Mouse (Mus musculus) ovary, adult 18-20 months (tissue): ENCODE results near the gene Rdh16.
"Not testable (repeated sequence)": the region's sequence is repeated elsewhere in the genome, so short reads cannot be mapped to it uniquely, and the experiment has no call there.

Experiments
- DNase-seq: peaks from one replicate; pipeline ENCODE4 v3.0.0; 2022; ENCODE audit warnings: low spot score, mixed read lengths

Rdh16 gene

DNA sequence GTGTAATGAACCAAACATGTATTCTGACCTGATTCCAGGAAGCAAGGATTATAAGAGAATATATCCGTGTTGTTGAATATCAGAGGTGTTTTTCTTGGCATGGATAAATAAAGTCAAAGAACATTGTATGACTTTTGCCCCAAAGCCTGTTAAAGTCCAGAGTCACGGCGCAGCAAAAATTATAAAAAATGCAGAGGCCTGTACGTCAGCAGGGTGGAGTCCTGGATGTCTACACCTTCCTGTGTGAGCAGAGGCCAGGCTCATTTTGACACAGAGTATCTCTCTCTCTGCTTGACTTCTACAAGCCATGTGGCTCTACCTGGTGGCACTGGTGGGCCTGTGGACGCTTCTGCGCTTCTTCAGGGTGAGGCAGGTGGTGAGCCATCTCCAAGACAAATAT is at the start of gene Rdh16:
Rdh16 (plus strand) TSS at position 262 of the 400 bp plus-strand sequence.
- no peak for DNase-seq

DNA sequence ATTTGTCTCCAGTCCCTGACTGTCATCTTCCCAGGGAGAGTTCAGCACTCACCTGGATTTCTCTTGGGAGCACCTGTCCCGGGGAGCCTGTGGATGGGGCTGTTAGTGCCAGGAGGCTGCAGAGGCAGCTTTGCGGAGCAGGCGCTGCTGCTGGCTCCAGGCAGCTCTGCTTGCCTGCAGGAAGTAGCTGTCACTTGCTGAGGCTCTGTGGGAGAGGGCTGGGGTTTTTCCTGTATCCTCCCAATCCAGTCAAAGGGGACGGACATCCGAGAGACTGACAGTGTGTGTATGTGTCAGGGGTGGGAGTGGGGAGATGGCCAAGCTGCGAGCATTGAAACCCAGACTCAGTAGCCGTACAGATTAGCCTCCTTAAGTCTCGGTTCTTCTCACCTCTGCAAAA is 49.4 kb upstream of the Rdh16 start, which contains the start of gene Gpr182:
Gpr182 (minus strand) TSS at position 185 of the 400 bp plus-strand sequence.
- no peak for DNase-seq

- peak; percentile 57 for DNase-seq
These were observed 46.3 kb upstream of the Rdh16 start for GRCm38 (mm10) chr10:127754566-127755166.

DNA sequence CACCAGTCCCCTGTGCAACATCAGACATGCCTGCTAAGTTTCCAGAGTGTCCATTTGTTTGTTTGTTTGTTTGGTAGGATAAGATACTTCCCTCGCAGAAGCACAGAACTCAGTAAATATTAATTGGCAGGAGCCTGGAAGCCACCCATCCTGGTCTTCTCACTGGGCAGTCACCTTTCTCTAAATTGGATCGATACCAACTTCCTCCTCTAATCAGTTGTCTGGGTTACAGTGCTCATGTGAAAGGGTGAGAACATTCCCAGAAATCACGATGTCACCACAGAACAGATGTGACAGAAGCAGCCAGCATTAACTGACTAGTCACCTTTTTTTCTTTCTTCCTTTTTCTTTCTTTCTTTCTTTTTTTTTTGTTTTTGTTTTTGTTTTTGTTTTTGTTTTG is 45.7 kb upstream of the Rdh16 start:
- DNase-seq, result no peak

DNA sequence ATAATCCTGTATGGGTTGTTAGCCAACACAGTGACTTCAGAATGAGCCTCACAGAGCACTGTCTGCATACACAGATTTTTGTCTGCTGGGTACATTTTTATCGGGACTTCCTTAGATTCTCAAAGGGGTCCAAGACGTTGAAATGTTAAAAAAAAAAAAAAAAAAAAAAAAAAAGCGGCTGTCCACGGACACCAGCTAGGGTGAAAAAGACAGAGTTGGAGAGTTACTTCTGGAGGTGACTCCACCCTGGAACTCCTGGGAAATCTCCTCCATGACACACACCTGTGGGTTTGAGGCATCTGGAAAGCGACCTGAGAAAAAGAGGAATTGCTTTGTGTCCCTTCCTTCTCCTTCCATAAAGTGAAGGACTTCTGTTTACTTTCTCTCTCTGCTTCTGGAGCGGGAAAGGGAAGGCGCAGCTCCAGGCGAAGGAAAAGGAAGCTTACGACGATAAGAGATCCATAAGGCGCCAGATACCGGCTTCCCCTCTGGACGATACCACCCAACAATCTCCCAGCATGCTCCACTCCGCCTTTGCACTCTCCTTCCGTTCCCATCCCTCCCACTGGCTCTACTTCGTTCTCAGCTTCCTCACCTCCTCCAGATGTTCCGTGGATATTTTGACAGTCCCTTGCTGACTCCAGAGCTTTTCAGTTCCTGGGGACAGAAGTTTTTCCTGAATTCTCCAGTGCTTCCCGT is 45.0 kb upstream of the Rdh16 start:
- no peak for DNase-seq

GRCm38 (mm10) chr10:127759181-127760110 is 41.5 kb upstream of the Rdh16 start, which contains the start of the genes Rdh1 and Rdh16f1:
Gene Rdh1 (plus strand): TSS chr10:127759721.
Gene Rdh16f1 (plus strand): TSS chr10:127759787.
- no peak for DNase-seq

DNA sequence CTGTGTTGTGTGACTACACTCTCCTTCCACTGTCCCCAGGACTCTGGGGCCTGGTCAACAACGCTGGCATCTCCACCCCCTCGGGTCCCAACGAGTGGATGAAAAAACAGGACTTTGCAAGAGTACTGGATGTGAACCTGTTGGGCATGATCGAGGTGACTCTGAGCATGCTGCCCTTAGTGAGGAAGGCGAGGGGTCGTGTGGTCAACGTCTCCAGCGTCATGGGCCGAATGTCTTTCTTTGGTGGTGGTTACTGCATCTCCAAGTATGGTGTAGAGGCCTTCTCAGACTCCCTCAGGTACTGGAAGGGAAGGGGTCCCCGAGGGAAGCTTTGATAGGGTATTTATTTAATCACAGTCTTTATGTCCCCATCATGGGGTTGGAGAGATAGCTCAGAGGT is 38.0 kb upstream of the Rdh16 start:
- not testable (repeated sequence) for DNase-seq

DNA sequence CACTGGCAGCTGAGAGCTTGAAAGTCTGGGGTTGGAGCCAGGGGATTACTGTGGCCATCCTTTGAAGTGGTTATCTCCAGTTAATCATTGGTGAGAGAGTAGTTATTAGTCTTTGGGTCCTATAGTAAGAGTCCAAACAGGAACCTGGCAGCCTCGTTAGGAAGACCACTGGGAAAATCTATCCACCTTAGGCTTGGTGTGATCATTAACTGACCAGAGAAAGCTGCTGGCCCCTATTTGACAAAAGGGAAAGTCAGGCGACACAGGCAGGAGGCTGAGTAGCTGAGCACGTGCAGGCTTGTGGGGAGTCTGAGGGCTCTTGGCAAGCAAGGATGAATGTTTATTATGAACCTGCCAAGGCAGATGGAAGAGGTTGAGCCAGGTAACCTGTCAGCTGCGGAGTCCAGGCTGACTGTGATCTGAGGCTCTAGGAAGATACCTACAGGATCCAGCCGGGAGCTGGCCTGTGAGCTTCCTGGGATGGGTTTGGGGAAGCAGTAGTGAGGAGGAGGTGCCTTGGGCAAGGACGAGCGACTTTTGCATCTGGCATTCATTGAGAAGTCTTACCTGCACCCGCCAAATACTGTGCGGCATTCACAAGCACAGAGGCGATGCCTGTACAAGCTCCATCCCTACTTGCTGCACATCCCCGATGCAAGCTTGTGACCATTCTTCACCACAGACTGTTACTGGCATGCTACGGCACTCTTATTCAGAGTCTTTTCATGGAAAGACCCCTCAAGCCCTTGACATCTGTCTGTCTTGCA is 36.9 kb upstream of the Rdh16 start:
- no peak for DNase-seq

DNA sequence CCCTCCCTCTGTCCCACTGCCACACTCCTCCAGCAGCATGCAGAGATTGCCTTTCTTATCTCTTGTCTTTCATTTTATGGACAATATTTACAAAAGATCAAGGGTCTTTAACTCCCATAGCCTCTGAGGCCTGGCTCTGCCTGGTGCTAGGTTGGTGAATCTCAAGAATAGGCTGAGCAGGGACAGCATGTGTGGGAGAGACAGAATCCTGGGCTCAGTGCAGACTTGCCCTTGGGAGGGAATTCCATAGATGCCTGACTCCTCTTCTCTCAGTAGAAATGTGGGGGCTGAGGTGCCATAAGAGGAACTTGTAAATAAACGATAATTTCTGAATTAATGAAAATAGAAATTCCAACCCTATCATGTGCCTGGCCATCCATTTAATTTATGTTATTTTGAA is 34.4 kb upstream of the Rdh16 start:
- no peak for DNase-seq

DNA sequence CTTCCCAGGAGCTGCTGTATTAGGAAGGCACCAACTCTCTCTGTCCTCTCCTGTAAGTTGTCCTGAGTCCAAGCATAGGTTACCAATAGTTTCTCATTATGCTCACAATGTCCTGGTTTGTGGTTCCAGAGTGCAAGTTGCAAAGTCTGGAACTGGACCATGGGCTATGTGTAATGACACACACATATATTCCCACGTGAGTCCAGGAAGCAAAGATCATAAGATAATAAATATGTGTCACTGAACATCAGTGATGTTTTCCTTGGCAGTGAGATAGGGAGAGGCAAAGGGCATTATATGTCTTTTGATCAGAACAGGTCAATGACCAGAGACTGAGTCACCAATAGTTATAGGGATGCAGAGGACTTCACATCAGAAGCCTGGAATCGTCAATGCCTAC is 24.9 kb upstream of the Rdh16 start, which contains the start of gene Rdh9:
Rdh9 (plus strand) TSS at position 376 of the 400 bp plus-strand sequence.
- no peak for DNase-seq

DNA sequence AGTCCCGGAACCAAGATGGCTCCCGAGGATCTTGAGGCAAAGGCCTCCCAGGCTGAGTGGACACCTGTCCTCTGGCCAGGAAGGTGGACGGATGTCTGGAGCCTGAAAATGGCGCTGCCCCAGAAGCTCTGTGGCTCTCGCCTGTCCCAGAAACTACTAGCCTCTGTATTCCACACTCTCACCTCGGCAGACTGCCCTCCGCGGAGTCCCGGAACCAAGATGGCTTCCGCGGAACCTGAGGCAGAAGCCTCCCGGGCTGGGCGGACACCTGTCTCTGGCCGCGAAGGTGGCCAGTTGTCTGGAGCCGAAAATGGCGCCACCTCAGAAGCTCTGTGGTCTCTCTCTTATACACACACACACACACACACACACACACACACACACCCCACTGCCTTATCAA is 18.6 kb upstream of the Rdh16 start:
- not testable (repeated sequence) for DNase-seq

DNA sequence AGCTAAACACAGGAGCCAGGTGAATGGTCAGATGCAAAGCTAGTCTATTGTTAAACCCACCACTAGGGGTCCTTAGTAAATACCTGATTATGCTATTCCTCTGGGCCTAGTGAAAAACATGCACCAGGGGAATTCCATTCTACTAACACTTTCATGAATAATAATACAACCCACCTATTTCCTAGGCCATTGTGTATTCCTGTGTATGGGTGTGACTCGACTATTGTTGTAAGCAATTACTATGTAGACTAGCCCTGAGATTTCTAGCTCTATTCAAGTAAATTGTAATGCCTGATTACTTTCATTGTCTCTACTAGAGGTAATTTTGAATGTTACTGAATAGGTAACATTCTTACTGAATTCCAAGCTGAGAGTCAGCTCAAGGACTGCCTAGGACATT is 15.5 kb upstream of the Rdh16 start:
- DNase-seq, result not testable (repeated sequence)

DNA sequence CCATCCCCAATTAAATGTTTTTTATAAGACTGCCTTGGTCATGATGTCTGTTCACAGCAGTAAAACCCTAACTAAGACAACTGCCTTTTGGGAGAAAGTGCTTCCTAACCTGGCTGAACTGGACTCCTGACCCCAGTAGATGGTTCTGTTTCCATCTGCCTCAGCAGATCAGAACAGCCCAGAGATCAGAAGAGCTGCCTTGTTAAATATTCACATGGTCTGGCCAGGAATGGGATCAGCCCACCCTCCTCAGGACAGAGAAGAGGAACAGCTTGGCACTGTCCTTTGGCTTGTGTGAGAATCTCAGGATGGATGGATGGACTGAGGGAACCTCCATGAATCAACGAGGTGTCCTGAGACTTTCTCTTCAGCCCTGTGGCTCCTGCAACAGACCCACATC is 1.7 kb upstream of the Rdh16 start:
- DNase-seq, result no peak

GRCm38 (mm10) chr10:127801612-127802011 is 660 bp downstream of the Rdh16 start:
- no peak for DNase-seq

- DNase-seq, result no peak
These were observed 1.3 kb downstream of the Rdh16 start for GRCm38 (mm10) chr10:127802236-127802635.

GRCm38 (mm10) chr10:127804416-127804815 is 3.5 kb downstream of the Rdh16 start:
- no peak for DNase-seq

DNA sequence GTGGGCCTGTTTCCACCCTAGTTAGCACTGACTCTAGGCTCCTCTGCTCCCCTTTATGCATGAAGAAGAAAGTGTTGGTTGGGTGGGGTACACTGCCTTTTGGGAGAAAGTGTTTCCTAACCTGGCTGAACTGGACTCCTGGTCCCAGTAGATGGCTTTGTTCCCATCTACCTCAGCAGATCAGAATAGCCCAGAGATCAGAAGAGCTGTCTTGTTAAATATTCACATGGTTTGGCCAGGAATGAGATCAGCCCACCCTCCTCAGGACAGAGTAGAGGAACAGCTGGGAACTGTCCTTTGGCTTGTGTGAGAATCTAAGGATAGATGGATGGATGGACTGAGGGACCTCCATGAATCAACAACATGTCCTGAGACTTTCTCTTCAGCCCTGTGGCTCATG is 14.9 kb downstream of the Rdh16 start:
- no peak for DNase-seq

- DNase-seq, result not testable (repeated sequence)
These were observed 16.4 kb downstream of the Rdh16 start for GRCm38 (mm10) chr10:127817268-127817910.

GRCm38 (mm10) chr10:127821806-127822205 is 20.9 kb downstream of the Rdh16 start:
- DNase-seq, result not testable (repeated sequence)

DNA sequence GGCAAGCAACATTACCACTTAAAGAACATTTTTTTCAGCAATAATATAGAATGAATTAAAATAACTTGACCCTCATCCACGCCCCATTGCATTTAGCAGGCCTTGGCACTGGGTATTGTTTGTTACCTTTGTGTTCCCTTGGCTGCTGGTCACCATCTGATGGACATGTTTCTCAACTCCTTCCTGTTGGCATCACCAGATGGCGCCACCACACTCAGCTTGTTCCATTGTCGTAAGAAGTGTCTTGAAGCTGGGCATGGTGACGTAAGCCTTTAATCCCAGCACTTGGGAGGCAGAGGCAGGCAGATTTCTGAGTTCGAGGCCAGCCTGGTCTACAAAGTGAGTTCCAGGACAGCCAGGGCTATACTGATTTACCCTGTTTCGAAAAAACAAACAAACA is 24.4 kb downstream of the Rdh16 start:
- DNase-seq, result no peak

DNA sequence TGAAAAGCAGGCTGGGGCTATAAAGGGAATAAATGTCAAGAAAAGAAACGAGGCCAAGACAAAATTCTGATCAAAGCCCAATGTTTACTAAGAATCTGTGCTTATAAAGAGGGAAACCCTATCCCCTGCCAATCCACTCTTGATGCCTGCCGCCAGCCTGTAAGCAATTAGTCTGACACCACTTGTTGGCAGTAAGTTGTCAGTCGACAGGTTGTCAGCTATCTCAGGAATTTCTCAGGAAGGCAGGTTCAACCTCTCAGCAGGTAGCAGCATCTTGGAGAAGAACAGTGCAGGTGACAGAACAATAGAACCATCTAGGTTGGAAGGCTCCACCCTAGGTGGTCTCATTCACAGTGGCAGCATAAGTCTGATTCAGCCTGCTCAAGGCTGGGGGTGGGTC is 28.2 kb downstream of the Rdh16 start:
- no peak for DNase-seq
